Mouse (Mus musculus): Measurements from ENCODE around the gene Gm3149.
A peak's percentile ranks its signal among the peaks of the same experiment; 100 is the strongest.
"Not testable (repeated sequence)": the region's sequence is repeated elsewhere in the genome, so short reads cannot be mapped to it uniquely, and the experiment has no call there.

Gene Gm3149

GRCm38 (mm10) chr14:4316983-4317382, at the start of gene Gm3149:
Gene Gm3149 (plus strand): TSS chr14:4317283.
- DNase-seq (ENCODE audit: low spot score) = not testable (repeated sequence)

- DNase-seq (ENCODE audit: low spot score) = not testable (repeated sequence)
Observed at GRCm38 (mm10) chr14:4269238-4269950, 47.7 kb upstream of the Gm3149 start.

DNA sequence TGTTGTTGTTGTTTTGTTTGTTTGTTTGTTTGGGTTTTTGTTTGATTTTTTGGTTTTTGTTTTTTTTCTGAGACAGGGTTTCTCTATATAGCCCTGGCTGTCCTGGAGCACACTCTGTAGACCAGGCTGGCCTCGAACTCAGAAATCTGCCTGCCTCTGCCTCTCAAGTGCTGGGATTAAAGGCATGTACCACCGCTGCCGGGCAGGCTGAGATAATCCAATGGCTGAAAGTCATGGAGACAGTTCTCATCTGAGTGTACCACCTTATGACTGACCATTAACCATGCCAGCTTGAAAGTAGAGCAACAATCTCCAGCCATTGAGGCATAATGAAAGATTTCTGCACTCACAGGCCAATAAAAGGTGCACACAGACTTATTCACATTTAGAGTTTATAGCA, 37.3 kb upstream of the Gm3149 start:
- not testable (repeated sequence) for DNase-seq (ENCODE audit: low spot score)

DNA sequence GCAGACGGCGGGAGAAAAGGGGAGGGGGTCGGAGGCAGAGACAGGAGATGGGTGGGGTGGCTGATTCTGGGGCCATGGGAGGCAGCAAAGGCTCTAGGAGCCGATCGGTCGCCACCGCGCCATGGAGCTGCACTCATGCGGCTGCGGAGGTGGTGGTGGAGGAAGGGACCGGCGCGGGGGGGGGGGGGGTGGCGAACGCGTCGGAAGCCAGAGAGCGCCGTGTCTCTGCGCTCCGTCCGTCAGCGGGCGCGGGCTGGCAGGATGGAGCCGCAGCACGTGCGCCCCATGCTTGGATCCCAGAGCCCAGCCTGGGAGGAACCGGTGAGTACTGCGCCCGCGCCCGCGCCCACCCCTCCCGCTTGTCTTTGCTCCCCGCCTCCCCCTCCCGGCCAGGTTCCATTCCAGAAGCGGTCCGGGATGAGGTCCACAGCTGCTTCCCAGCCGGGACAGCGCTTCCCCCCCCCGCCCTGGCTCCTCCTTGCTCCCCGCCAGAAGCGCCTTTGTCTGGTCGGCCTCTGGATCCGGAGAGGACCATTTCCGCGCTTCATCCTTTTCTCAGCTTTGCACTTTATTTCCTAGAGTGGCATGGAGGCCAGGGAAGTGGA, 17.5 kb downstream of the Gm3149 start, which contains the start of gene 2610042L04Rik:
2610042L04Rik (plus strand) TSS at position 288 of the 605 bp plus-strand sequence.
- peak; percentile 4 for DNase-seq (ENCODE audit: low spot score)

- DNase-seq (ENCODE audit: low spot score) = not testable (repeated sequence)
Observed at GRCm38 (mm10) chr14:4335506-4335905, 18.4 kb downstream of the Gm3149 start.

DNA sequence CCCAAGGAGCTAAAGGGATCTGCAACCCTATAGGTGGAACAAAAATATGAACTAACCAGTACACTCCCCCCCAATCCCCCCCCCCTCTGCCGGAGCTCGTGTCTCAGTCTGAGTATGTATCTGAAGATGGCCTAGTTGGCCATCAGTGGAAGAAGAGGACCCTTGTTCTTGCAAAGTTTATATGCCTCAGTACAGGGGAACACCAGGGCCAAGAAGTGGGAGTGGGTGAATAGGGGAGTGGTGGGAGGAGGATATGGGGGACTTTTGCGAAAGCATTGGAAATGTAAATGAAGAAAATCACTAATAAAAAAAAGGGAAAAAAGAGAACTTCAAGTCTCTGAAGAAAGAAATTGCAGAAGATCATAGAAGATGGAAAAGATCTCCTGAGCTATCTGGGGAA, 51.9 kb downstream of the Gm3149 start:
- not testable (repeated sequence) for DNase-seq (ENCODE audit: low spot score)

DNA sequence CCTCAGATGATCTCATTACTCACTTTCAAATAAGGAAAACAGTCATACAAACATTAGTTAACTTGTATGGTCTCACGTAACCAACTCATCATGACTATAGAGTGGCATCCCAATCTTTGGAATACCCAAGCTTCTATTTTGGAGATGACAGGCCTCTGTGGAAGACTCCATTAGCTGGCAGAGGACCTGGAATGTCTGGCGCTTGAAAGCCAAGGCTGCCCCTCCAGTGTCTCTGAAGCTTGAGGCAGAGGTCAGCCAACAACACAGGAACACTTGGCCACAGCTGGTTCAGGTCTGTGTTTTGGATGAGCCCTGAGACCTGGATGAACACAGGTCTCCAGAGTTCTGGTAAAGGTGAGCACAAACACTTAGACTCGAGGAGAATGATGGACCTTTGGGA, 52.6 kb downstream of the Gm3149 start:
- DNase-seq (ENCODE audit: low spot score) = not testable (repeated sequence)

All from embryo, embryonic 10 days (tissue).